Mouse (Mus musculus) heart, embryonic 10.5 days (tissue): ENCODE data around the gene Scd4. TPM values are rescaled to one million over a fixed set of nuclear protein-coding genes. Genes with fewer than 3 reads are reported as not detected.

Experiments used
- DNase-seq: peaks from one replicate; pipeline ENCODE4 v3.0.0-alpha.2; 2017; ENCODE audit warnings: low spot score
- H3K27ac ChIP-seq: fragments of 300-500 bp; sonication (generic); 2 replicates; pipeline ENCODE4 v1.5.1; 2016; ENCODE audit warnings: mild to moderate bottlenecking
- H3K27me3 ChIP-seq: fragments of 300-500 bp; sonication (generic); 2 replicates; pipeline ENCODE4 v1.6.1; 2016; ENCODE audit warnings: mild to moderate bottlenecking; ENCODE audit not compliant: poor library complexity, insufficient read depth, severe bottlenecking
- H3K36me3 ChIP-seq: fragments of 300-500 bp; sonication (generic); 2 replicates; pipeline ENCODE4 v1.6.1; 2016; ENCODE audit warnings: mild to moderate bottlenecking, moderate library complexity
- H3K4me1 ChIP-seq: fragments of 300-500 bp; sonication (generic); 2 replicates; pipeline ENCODE4 v1.6.1; 2016; ENCODE audit warnings: mild to moderate bottlenecking
- H3K4me3 ChIP-seq: fragments of 300-500 bp; sonication (generic); 2 replicates; pipeline ENCODE4 v1.5.1; 2016; ENCODE audit warnings: mild to moderate bottlenecking, moderate library complexity
- H3K9me3 ChIP-seq: fragments of 300-500 bp; sonication (generic); 2 replicates; pipeline ENCODE4 v1.6.1; 2016; ENCODE audit warnings: mild to moderate bottlenecking, moderate library complexity
- WGBS: fragments of 180-500 bp; shearing (Covaris S2); methylation state at CpG from one replicate; pipeline ENCODE4 v1.1.7; 2016; 5-methylcytosine and 5-hydroxymethylcytosine counted together
- polyA plus RNA-seq: library from polyadenylated mRNA; unstranded; fragments of >200 nt; fragmentation: Nextera tagmentation; extraction: Ambion mirVana; gene quantifications from 2 replicates; pipeline ENCODE4 v1.2.1, GENCODE M21; 2016

Gene Scd4
- polyA plus RNA-seq, 1 experiment from 2014 or later = 0.06 TPM

GRCm38 (mm10) chr19:44377629-44378375 is 44.9 kb downstream of the Scd4 start:
- no peaks in the 10 kb centered on the region for H3K36me3 ChIP-seq
- no peaks in the 10 kb centered on the region for H3K27me3 ChIP-seq
- no peak overlapping the region for H3K4me3 ChIP-seq
- H3K9me3 ChIP-seq = no peaks in the 10 kb centered on the region
- no peak overlapping the region for H3K27ac ChIP-seq
- 44% methylated on average over 5 of the region's 5 CpGs for WGBS
- DNase-seq = no peak
- H3K4me1 ChIP-seq = peaks cover 6% of the 10 kb centered on the region

GRCm38 (mm10) chr19:44379090-44379489 is 46.2 kb downstream of the Scd4 start:
- Histone ChIP-seq H3K27me3 (no peaks in the 10 kb centered on the region), H3K4me3 (no peak overlapping the region), H3K36me3 (no peaks in the 10 kb centered on the region), H3K4me1 (peaks cover 6% of the 10 kb centered on the region), H3K27ac (no peak overlapping the region), H3K9me3 (no peaks in the 10 kb centered on the region)
- no peak for DNase-seq

GRCm38 (mm10) chr19:44380065-44380464 is 47.2 kb downstream of the Scd4 start:
- Histone ChIP-seq H3K4me1 (peaks cover 6% of the 10 kb centered on the region), H3K9me3 (no peaks in the 10 kb centered on the region), H3K27me3 (no peaks in the 10 kb centered on the region), H3K36me3 (no peaks in the 10 kb centered on the region), H3K27ac (no peak overlapping the region), H3K4me3 (no peak overlapping the region)
- no peak for DNase-seq
- 91% methylated on average over 4 of the region's 4 CpGs for WGBS

- no peaks in the 10 kb centered on the region for H3K9me3 ChIP-seq
- no peak for DNase-seq
- peaks cover 13% of the 10 kb centered on the region for H3K4me1 ChIP-seq
- H3K36me3 ChIP-seq = no peaks in the 10 kb centered on the region
- H3K27me3 ChIP-seq = no peaks in the 10 kb centered on the region
- WGBS = 90% methylated on average over 12 of the region's 12 CpGs
- no peak overlapping the region for H3K27ac ChIP-seq
- no peak overlapping the region for H3K4me3 ChIP-seq
These were observed 49.9 kb downstream of the Scd4 start for GRCm38 (mm10) chr19:44382682-44383321.

- no peak for DNase-seq
- Histone ChIP-seq H3K27me3 (no peaks in the 10 kb centered on the region), H3K4me1 (peaks cover 29% of the 10 kb centered on the region), H3K36me3 (no peaks in the 10 kb centered on the region), H3K4me3 (no peak overlapping the region), H3K27ac (no peak overlapping the region), H3K9me3 (no peaks in the 10 kb centered on the region)
- 62% methylated on average over 6 of the region's 6 CpGs for WGBS
These were observed 53.1 kb downstream of the Scd4 start for GRCm38 (mm10) chr19:44385887-44386498.

- Histone ChIP-seq H3K27me3 (no peaks in the 10 kb centered on the region), H3K27ac (peak overlapping the region; percentile 92; the same call in 1 of the 2 replicates), H3K36me3 (no peaks in the 10 kb centered on the region), H3K4me3 (no peak overlapping the region; the same call in 1 of the 2 replicates), H3K9me3 (no peaks in the 10 kb centered on the region), H3K4me1 (peaks cover 29% of the 10 kb centered on the region)
- WGBS = 91% methylated on average over 4 of the region's 4 CpGs
- no peak for DNase-seq
These were observed 54.3 kb downstream of the Scd4 start for GRCm38 (mm10) chr19:44387089-44387671.

GRCm38 (mm10) chr19:44387746-44388474 is 55.0 kb downstream of the Scd4 start:
- no peaks in the 10 kb centered on the region for H3K9me3 ChIP-seq
- peak overlapping the region; percentile 71 for H3K4me3 ChIP-seq
- WGBS = 18% methylated on average over 19 of the region's 19 CpGs
- peak overlapping the region; percentile 92 for H3K27ac ChIP-seq
- peaks cover 29% of the 10 kb centered on the region for H3K4me1 ChIP-seq
- no peaks in the 10 kb centered on the region for H3K27me3 ChIP-seq
- H3K36me3 ChIP-seq = no peaks in the 10 kb centered on the region
- DNase-seq = no peak

- Histone ChIP-seq H3K4me1 (peaks cover 29% of the 10 kb centered on the region), H3K36me3 (no peaks in the 10 kb centered on the region), H3K27ac (peak overlapping the region; percentile 92), H3K4me3 (peak overlapping the region; percentile 71), H3K27me3 (no peaks in the 10 kb centered on the region), H3K9me3 (no peaks in the 10 kb centered on the region)
- 5% methylated on average over 41 of the region's 41 CpGs for WGBS
- peak; percentile 98 for DNase-seq
These were observed 55.9 kb downstream of the Scd4 start for GRCm38 (mm10) chr19:44388475-44389428.

- WGBS = 62% methylated on average over 1 of the region's 1 CpGs
- peak overlapping the region; percentile 92; the same call in 1 of the 2 replicates for H3K27ac ChIP-seq
- DNase-seq = no peak
- no peak overlapping the region for H3K4me3 ChIP-seq
- no peaks in the 10 kb centered on the region for H3K9me3 ChIP-seq
- no peaks in the 10 kb centered on the region for H3K36me3 ChIP-seq
- peaks cover 29% of the 10 kb centered on the region for H3K4me1 ChIP-seq
- no peaks in the 10 kb centered on the region for H3K27me3 ChIP-seq
These were observed 56.6 kb downstream of the Scd4 start for GRCm38 (mm10) chr19:44389507-44389906.

GRCm38 (mm10) chr19:44391856-44392255 is 59.0 kb downstream of the Scd4 start:
- no peaks in the 10 kb centered on the region for H3K9me3 ChIP-seq
- no peak overlapping the region for H3K4me3 ChIP-seq
- peaks cover 24% of the 10 kb centered on the region for H3K4me1 ChIP-seq
- 84% methylated on average over 4 of the region's 4 CpGs for WGBS
- no peaks in the 10 kb centered on the region for H3K36me3 ChIP-seq
- DNase-seq = no peak
- no peaks in the 10 kb centered on the region for H3K27me3 ChIP-seq
- no peak overlapping the region for H3K27ac ChIP-seq

- no peaks in the 10 kb centered on the region for H3K9me3 ChIP-seq
- no peaks in the 10 kb centered on the region for H3K27me3 ChIP-seq
- H3K36me3 ChIP-seq = no peaks in the 10 kb centered on the region
- no peak overlapping the region for H3K4me3 ChIP-seq
- no peak for DNase-seq
- H3K4me1 ChIP-seq = peaks cover 22% of the 10 kb centered on the region
- H3K27ac ChIP-seq = no peak overlapping the region
- 87% methylated on average over 5 of the region's 5 CpGs for WGBS
These were observed 59.6 kb downstream of the Scd4 start for GRCm38 (mm10) chr19:44392339-44393009.
